Mouse (Mus musculus) left cerebral cortex, postnatal 36 days (tissue): Measurements from ENCODE around the gene Pex10. TPM values are rescaled to one million over a fixed set of nuclear protein-coding genes. Genes with fewer than 3 reads are reported as not detected.
"Not testable (repeated sequence)": the region's sequence is repeated elsewhere in the genome, so short reads cannot be mapped to it uniquely, and the experiment has no call there.

Experiments
- DNase-seq, 2 experiments: peaks; one replicate each; pipeline ENCODE4 v3.0.0; 2021 to 2022; ENCODE audit warnings: low spot score in 2 of 2, mixed read lengths in 1 of 2
- intact Hi-C: fragments of 180-260 bp; cut with DNase I; formaldehyde crosslinking; loops from one replicate; pipeline ENCODE4 v1.15.1; 2025
- total RNA-seq, 2 experiments: library from RNA; stranded (reverse); gene quantifications; 2 replicates each; pipeline ENCODE4 v1.2.3; 2021

Gene Pex10
- total RNA-seq, 2 experiments from 2014 or later: 17.4 to 19.5 TPM

DNA sequence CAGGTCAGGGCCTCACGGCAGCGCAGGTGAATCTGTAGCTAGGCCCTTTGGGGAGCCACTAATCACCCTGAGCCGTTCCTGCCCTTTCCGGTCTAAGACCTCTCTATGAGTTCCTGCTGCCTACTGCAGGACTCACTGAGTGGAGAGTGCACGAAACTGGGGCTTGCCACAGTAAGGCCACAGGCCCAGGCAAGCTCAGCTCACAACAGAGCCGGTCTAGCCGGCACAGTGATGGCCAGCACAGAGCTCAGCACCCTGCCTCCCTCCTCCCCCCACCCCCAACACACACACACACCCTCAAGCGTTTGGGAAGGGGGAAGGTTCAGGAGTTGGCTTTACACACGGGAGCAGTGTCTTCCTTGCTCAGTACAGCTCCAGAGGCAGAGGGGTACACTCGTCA, 8.5 kb upstream of the Pex10 start:
- no peak for DNase-seq
- intact Hi-C loops: no loop called here

DNA sequence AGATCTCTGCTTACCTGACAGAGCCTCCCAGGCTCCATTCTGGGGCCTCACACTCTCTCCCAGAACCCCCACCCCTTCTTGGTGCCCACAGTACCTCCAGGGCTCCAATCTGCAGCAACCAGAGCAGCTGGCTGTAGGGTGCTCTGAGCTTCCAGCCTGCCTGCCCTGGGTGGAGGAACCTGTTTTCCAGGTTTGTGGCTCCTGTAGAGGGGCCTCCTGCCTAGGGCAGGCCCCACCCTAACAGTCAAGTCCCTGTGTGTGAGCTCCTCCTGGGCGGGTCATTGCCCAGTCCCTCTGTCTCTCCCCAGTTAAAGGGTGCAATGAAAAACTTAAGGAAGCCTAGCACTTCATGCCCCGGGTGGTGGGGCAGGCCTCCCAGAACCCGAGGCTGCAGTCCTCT, 2.9 kb upstream of the Pex10 start:
- DNase-seq: no peak
- intact Hi-C loops: no loop called here

DNA sequence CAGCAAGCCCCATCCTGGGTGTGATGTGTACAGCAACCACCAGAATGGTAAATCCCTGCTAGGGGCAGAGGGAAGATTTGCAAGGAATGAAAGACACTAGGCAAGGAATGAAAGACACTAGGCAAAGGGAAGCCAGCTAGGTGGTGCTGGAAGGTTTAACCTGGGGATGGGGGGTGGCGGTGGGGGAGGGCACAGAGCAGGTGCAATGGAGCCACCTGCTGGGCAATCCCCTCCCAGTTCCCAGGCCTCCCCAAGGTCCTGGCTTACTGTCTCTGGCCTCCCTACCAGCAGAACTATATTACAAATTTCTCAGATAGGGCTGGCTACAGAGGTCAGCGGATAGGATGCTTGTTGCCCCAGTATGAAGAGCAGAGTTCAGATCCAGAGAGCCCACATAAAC, 2.3 kb upstream of the Pex10 start:
- DNase-seq: no peak
- intact Hi-C loops: no loop called here

DNA sequence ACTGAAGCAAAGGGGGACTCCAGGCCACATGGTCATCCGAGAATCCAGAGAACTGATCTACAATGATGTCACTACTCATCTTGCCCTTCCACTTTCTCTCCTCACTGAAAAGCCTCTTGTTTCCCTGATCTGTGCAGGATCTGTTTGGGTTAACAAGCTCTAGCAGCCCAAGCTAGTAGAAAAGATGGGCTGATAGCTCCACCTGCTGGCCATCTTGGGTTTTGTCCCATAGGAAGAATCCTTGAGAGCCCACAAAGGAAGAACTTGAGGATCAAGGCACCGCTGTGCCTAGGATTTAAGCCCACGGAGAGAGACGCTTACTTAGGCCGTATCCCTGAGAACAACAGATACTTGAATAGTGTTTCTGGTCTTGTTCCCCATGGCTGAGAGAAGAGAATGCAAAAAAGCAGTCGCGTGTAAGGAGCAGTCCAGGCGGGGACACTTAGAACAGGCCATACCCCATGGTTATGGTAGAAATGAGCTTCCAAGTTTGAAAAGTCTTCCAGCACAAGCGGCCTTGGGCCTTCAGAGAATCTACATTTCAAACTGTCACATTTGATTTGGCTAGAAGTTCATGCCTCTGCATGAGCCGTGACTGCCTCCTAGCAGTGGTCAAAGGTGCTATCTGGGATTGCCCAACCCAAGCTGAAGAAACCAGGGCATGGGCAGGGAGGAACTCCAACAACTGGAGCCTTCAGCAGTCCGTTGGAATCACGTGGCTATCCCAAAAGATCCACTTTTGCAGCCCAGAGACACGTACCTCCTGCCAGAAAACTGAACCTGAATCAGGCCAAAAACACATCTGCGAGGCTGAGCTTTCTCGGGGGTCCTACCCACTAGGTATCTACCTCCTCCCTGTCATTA, 614 bp upstream of the Pex10 start:
- DNase-seq: peak; percentile 86 to 88
- intact Hi-C loops: loop anchor here (1.0 kb wide), 2 partner anchors 85 to 186 kb away; no protein-coding TSS in a partner anchor

DNA sequence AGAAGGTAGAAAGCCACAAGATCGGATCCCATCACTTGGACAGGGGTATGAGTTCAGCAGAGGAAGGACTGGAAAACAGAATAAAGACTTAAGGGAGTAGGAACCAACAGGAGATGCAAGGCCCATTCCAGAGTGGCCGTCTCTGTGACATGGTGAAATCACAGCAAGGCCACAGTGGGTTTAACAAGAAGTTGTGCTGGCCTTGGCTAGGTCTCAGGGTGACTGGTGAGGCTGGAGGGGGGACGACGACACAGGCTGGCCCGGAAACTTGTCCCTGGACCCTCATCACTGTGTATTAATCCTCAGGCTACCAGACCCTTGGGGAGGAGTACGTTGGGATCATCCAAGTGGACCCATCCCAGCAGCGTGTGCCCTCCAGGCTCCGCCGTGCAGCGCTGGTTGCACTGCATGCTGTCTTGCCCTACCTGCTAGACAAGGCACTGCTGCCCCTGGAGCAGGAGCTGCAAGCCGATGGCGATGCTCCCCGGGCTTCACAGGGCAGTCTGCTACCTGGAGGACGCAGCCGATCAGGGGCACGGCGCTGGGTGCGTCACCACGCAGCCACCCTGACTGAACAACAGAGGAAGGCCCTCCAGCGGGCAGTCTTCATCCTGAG, 1.6 kb downstream of the Pex10 start:
- DNase-seq: no peak
- intact Hi-C loops: no loop called here

DNA sequence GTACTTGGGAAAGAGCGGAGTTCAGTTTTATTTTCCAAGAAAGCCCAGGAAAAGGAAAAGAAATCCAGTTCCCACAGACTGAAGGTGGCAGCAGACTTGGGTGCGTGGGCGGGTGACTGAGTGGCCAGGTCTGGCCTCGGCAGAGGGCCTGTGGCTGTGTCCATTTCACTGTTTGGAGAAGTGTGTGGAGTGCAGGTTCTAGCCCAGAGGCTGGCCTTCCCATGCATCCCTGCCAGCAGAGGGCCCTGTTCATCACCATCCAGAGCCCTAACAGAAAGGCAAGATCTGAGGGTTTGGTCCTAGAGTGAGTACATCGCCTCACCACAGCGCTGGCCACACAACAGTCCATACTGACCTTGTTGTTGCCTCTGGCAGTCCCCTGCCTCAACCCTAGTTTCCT, 2.4 kb downstream of the Pex10 start:
- intact Hi-C loops: no loop called here
- peak in 1 of 2 experiments; percentile 31 for DNase-seq

DNA sequence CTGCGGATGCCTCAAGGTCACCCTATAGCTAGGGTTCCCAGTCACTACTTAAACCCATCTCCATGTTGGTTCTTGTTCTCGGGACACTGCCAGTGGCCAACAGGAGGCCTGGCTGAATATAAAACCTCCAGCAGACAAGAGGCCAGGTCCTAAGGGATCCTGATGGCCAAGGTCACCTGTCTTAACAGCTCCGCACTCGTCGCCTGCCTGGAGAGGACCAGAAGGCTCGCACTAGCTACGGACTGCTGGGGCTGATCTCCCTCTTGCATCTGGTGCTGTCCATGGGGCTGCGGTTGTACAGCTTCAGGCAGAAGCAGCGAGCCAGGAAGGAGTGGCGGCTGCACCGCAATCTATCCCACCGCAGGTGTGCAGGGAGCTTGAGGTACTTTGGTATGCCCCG, 3.4 kb downstream of the Pex10 start:
- intact Hi-C loops: no loop called here

DNA sequence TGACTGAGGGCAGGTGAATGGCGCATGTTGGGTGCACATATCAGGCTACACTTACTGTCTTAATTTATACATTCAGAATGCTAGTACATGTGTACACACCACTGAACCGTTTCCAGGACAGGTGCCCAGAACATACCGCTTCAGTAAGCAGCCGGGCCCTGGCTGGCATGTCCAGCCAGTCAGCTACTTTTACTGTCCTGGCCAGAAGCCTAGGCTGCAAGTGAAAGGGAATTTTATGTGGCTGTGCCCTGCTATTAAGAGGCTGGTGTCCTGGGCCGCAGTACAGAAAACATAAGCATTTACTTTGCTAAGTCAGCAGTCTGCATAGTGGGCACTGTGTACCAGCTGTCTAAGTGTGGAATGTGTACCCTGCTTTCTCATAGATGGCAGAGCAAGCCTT, 4.1 kb downstream of the Pex10 start:
- intact Hi-C loops: no loop called here
- DNase-seq: no peak

More for the DNA sequence above, 3.4 kb downstream of the Pex10 start:
- no peak for DNase-seq

DNA sequence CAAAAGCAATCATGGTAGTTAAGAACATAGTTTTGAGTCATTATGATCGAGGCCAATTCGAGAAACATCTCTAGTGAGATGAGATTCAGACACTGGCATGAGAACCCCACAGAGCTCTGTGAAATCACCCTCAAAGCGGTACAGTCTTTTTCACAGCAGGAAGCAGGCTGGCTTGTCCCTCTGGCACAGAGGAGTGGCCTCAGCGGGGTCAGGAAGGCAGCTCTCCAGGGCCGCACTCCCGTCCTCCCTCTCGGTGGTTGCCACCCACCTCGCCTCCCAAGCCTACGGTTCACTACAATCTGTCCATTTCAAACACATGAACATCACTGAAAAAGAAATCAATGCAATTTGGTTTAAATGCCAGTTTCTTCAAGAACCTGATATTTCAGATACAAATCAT, 7.6 kb downstream of the Pex10 start:
- DNase-seq: no peak
- intact Hi-C loops: no loop called here

DNA sequence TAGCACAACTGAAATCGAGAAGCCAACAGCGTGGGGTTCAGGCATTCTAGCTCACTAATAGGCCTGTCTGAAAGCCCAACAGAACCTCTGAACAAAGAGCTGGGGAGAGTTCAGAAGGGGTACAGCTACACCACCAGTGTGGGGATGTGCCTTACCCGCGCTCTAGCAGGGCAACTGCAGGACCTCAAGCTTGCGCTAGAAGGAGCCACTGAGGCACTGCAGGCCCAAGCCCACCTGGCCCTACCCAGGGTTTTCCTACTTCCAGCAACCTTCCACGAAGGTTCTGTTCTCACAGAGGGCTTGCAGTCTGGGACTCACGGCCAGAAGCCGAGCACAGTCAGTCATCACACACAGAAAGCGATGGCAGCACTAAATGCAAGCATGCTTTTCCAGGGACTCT, 8.3 kb downstream of the Pex10 start:
- DNase-seq: no peak
- intact Hi-C loops: no loop called here

DNA sequence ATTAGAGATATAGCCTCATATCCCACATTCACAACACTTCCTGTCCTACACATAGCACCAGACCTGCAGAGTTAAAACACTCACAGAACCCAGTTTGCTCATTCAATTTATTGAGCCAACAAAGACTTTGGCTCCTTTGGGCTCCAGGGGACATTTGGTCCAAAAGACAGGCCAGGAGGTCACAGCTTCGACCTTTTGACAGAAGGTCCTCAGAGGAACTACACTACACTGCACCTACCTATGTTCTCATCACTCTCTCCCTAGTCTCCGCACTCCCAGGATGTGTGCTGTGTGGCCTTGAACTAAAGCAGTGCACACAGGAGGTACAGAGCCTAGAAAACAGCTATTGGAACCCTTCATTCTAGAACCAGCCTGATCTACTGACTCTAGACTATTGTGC, 9.0 kb downstream of the Pex10 start:
- no peak for DNase-seq
- intact Hi-C loops: no loop called here

DNA sequence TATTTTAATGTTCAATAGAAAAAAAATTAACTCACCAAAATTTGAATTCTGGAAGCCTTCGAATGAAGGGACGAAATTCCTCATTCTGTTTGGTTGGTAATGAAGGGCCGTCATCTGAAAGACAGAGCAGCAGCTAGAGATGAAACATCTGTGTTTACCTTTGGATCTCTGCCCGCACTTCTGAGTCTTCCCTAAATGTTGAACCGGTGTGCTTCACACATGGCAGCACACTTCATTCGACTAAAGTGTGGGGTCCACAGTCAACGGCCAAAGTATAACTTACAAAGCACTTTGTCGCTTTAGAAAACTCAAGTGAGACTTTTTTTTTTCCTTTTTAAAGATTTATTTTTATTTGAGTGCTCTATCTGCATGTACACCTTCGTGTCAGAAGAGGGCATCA, 9.9 kb downstream of the Pex10 start:
- DNase-seq: no peak
- intact Hi-C loops: no loop called here

DNA sequence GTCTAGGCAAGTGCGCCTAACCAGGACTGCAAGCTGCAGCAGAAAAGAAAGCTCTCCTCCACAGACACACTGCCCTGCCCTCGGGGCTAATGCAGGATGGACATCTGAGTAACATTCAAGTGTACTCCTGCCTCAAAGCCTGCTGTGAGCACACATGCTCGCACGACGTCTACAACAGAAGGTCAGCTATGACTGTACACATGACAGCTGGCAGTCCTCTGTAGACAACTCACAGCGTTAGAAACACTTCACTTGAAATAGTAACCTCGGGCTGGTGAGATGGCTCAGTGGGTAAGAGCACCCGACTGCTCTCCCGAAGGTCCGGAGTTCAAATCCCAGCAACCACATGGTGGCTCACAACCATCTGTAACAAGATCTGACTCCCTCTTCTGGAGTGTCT, 12.0 kb downstream of the Pex10 start:
- DNase-seq, intact Hi-C loops: not testable (repeated sequence)

DNA sequence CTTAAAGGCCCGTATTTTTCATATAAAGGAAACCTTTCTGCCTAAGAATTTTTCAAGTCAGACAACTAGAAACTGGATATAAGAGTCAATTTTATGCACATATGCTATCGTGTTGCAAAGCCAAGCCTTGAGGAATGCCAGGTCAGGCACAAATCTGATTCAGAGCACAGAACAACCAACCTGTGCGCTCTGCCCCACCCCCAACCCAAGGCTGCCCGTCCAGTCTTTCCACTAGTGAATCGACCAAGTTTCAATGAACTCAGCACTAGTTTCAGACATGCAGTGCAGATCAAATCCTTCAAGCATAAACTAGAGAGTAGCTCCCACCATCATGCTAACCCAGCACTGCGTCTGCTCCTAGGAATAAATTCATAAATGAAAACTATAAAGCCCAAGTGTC, 12.8 kb downstream of the Pex10 start:
- no peak for DNase-seq
- intact Hi-C loops: no loop called here

DNA sequence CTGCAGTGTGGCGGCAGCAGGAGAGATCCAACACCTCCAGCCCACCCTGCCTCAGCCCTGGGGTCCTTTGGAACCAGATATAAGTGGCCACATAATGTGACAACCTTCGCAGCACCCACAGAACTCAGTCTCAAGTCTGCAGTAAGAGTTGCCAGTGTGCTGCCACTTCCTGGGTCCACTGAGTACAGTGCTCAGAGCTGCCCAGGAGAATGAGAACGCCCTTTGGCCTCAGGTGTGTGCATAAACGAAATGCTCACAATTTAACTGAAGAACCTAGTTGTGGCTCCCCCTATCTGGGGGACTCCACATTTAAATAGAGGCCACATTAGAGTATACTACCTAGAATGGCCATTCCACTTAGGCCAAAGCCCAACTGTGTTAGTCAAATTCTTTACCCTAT, 16.7 kb downstream of the Pex10 start:
- intact Hi-C loops: no loop called here
- DNase-seq: no peak

DNA sequence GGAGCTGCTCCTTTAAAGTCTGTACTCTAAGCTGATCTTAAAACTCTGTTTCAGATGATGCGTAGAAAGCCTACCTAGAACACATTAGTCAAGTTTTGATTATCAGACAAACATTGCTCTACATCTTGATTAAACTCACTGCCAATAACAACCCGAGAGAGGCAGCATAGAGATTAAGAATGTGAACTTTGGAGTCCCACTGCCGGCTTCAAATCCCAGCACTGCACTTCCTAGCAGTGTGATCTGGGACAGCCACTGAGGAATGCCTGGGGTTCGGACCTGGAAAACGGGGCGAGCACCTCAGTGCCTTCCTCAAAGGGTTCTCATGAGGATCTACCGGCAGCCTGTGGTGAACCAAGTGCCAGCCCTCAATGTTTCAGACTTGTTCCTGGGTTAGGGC, 17.5 kb downstream of the Pex10 start:
- intact Hi-C loops: no loop called here
- DNase-seq: no peak

DNA sequence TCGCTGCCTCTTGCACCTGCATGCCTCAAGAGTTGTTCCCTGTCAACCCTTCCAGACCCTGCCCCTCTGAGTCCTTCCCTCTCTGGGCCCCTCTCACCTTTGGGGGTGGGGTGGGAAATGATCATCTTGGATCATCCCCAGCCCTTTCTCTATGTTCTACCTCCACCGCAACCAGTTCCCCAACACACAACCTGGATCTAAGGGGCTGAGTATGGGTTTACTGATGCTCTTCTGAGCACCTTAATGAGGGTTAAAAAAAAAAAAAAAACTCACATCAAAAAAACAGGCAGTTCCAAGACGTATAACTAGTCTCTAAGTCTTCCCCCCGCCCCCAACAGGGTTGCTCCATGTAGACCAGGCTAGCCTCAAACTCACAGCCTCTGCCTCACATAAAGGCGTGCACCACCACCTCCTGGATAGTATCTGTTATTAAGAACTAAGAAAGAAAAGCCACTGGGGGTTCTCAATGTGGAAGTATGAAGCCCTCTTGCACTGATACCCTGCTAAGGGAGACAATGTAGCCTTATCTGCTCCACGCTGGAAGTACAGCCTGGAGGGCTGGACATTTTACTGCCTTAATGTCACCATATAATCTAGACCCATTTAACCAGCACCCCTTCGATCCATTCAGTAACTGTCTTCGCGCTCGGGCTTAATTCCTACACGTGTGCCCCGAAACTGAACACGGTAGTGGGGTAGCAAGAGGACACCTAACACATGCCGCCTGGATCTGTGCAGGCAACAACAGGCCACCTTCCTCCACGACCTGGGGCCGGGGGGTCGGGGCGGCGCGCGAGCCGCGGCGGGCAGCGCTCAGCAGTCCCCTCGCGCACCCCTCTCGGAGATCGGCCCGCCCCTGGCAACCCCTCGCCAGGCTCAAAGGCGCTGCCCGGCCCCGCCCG, 18.6 kb downstream of the Pex10 start:
- no peak for DNase-seq
- intact Hi-C loops: loop anchor here (5.0 kb wide), 1 partner anchor 222 kb away; no protein-coding TSS in a partner anchor

DNA sequence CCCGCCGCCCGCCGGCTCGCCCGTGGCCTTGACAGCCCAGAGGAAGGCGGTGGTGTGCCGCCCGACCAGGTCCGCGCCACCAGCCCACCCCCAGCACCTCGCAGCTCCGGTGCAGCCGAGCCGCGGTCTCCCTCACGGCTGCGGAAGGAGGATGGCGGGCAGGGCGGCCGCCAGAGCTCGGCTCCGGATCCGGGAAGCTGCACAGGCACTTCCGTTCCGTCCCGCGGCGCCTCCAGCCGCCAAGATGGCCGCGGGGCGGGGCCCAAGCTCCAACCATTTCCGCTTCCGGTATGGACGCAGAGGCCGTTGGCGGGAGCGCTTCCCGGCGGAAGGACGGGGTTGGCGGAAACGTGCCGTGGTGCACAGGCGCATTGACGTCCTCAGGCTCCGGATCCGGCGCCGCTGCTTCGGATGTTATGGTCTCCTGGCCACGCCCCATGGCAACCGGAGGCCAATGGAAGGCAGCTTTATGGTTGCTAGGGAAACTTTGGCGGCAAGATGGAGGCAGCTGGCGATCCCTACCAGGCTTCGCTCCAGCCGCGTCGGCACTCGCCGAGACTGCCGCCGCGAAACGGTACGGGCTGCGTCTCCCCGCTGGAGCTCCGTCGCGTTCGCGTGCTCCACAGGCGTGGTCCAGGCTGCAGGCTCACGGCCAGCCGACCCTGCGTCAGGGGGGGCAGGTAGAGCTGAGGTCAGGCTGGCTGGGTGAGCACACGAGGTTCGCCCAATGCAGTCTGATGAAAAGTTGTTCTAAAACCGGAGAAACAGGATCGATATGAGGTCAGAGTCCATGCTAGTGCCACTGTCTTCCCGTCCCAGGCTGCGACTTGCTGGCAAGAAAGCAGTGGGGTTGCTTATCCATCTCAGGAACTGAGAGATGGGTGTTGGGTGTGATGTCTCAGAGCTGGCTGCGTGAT, 19.6 kb downstream of the Pex10 start, which contains the start of the genes Rer1 and Morn1:
Gene Rer1, minus strand, starts transcription at position 275 of the 917 bp plus-strand sequence.
Gene Morn1, plus strand, starts transcription at position 470 of the 917 bp plus-strand sequence.
- peak; percentile 100 for DNase-seq
- intact Hi-C loops: loop anchor here (5.0 kb wide), 1 partner anchor 221 kb away; no protein-coding TSS in a partner anchor

DNA sequence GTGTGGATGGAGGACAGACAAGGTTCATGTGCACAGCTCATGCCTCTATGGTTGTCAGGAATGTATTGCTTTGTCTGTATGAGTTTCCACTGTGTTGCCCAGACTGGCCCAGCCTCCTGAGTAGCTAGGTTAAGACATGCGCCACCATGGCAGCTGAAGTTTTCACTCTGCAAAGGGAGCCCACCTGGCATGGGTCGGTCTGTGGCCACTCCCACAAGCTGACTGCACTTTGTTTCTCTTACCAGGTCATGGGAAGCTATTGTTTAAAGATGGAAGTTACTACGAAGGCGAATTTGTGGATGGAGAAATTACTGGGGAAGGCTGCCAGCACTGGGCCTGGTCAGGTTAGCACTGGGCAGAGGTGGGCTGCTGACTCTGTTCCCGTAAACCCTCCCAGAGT, 22.4 kb downstream of the Pex10 start:
- intact Hi-C loops: loop anchor here (5.0 kb wide), 1 partner anchor 218 kb away; no protein-coding TSS in a partner anchor

More for the DNA sequence above, 22.4 kb downstream of the Pex10 start:
- no peak for DNase-seq
